Mouse (Mus musculus) stomach, postnatal 0 days (tissue): ENCODE measurements around the gene Cxcl16.

Source experiments
- CTCF ChIP-seq: IDR thresholded peaks from 2 replicates; pipeline ENCODE4 v1.5.1; 2016; ENCODE audit warnings: antibody characterized with exemption, low read depth, mild to moderate bottlenecking, moderate library complexity
- EP300 ChIP-seq: optimal IDR thresholded peaks from 2 replicates; pipeline ENCODE3; 2016; ENCODE audit warnings: antibody characterized with exemption

DNA sequence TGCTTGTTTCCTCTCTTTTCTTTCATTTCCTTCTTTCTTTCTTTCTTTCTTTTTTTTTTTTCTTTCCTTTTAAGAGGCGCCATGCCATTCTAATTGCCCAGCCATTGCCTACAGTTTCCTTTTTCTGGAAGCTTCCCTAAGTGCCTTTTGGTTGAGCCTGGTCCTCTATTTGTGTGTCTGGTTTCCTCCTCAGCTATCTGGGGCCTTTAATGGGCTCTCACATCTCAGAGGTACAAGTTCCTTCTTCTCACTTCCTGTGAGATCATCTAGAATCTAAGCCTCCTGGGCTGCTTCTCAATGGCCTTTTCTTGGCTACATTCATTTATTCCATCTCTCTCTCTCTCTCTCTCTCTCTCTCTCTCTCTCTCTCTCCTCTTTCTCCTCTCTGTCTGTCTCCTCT is 12.4 kb downstream of the Cxcl16 start:
- TF ChIP-seq EP300 (no peak), CTCF (no peak)
